Mouse (Mus musculus) CH12.LX (cell line): ENCODE measurements around the gene Mtch2.

Source experiments
- CTCF ChIP-seq, 2 experiments: IDR thresholded peaks in 1 of 2; conservative IDR thresholded peaks in 1 of 2; 2 replicates each; pipeline ENCODE4 v1.5.1; 2011 to 2012; ENCODE audit warnings: low read depth in 2 of 2, low read length in 2 of 2, improper control_type of control experiment in 1 of 2, inconsistent platforms in 1 of 2, mild to moderate bottlenecking in 1 of 2, moderate library complexity in 1 of 2
- EP300 ChIP-seq: IDR thresholded peaks from 2 replicates; pipeline ENCODE4 v1.6.1; 2011; ENCODE audit warnings: low read length, improper control_type of control experiment
- GABPA ChIP-seq: IDR thresholded peaks from 2 replicates; pipeline ENCODE4 v1.6.1; 2012; ENCODE audit warnings: low read depth, low read length, improper control_type of control experiment, inconsistent platforms; ENCODE audit not compliant: insufficient replicate concordance
- JUN ChIP-seq: IDR thresholded peaks from 2 replicates; pipeline ENCODE4 v1.6.1; 2011; ENCODE audit warnings: low read depth, mild to moderate bottlenecking, low read length, improper control_type of control experiment, moderate library complexity; ENCODE audit not compliant: insufficient read depth
- MYC ChIP-seq: IDR thresholded peaks from 2 replicates; pipeline ENCODE4 v1.6.1; 2011; ENCODE audit warnings: low read depth, mild to moderate bottlenecking, improper control_type of control experiment, low read length
- POLR2A ChIP-seq: IDR thresholded peaks from 2 replicates; pipeline ENCODE4 v1.6.1; 2011; ENCODE audit warnings: low read depth, mild to moderate bottlenecking, improper control_type of control experiment, low read length
- SIN3A ChIP-seq: IDR thresholded peaks from 2 replicates; pipeline ENCODE4 v1.6.1; 2012; ENCODE audit warnings: low read length, improper control_type of control experiment, inconsistent platforms
- ZC3H11A ChIP-seq: IDR thresholded peaks from 2 replicates; pipeline ENCODE4 v1.6.1; 2012; ENCODE audit warnings: low read depth, mild to moderate bottlenecking, inconsistent platforms, low read length, improper control_type of control experiment

- TF ChIP-seq CTCF (conservative IDR thresholded peaks at IDR 0.05 in 1 of 2, IDR thresholded peaks at IDR 0.05 in 1 of 2; ENCODE audit: low read depth in 2 of 2, low read length in 2 of 2) (no peak), POLR2A (no peak), EP300 (no peak), JUN (no peak), SIN3A (no peak), MYC (no peak), ZC3H11A (no peak), GABPA (no peak)
Observed at GRCm38 (mm10) chr2:90881824-90882223, 34.9 kb downstream of the Mtch2 start.
